8 mouse cellular contexts compared by ENCODE assay signal in genomic region chr8:94812645-94813098, GRCm38 (mm10). TPM values are rescaled to one million over a fixed set of nuclear protein-coding genes. Genes with fewer than 3 reads are reported as not detected.
A peak's percentile ranks its signal among the peaks of the same experiment; 100 is the strongest.
DNase-seq lines count a peak whose midpoint lies in the region; ATAC-seq and TF ChIP-seq lines count a peak whose summit lies in the region.

No protein-coding gene starts in this region.

- H3K9ac ChIP-seq in MEL (ENCODE audit: control insufficient read depth, low read depth, low read length, poor library complexity, severe bottlenecking), result no peak overlapping the region
- H3K9ac ChIP-seq in forebrain, postnatal 0 days, result peak overlapping the region; percentile 55
- H3K9ac ChIP-seq in liver, embryonic 16.5 days (ENCODE audit: low read depth, low read length), result no peak overlapping the region

- peak overlapping the region; percentile 39 for H3K4me2 ChIP-seq in forebrain, postnatal 0 days (ENCODE audit: low read depth)
- H3K4me2 ChIP-seq in liver, embryonic 16.5 days (ENCODE audit: low read depth, low read length), result no peak overlapping the region

- no peaks in the 10 kb centered on the region for H3K9me3 ChIP-seq in MEL (replicated peaks; ENCODE audit: insufficient read depth, low read length)
- H3K9me3 ChIP-seq in forebrain, postnatal 0 days (ENCODE audit: low read length), result no peaks in the 10 kb centered on the region
- no peaks in the 10 kb centered on the region for H3K9me3 ChIP-seq in liver, embryonic 16.5 days (replicated peaks; ENCODE audit: control insufficient read depth, low read length)

- peak; percentile 90 for ATAC-seq in forebrain, postnatal 0 days
- ATAC-seq in liver, embryonic 16.5 days (ENCODE audit: low read depth), result peak; percentile 47
- ATAC-seq in neutrophil, adult 5-6 weeks (ENCODE audit: extremely low read depth, insufficient number of reproducible peaks, low FRiP score, poor library complexity, severe bottlenecking), result peak; percentile 67

- TF ChIP-seq POLR2A in MEL (IDR thresholded peaks at IDR 0.05; ENCODE audit: control insufficient read depth in 1 of 2, insufficient read depth in 1 of 2, low read depth in 1 of 2, low read length in 2 of 2, poor library complexity in 1 of 2), result no peak

- H3K4me3 ChIP-seq in MEL (ENCODE audit: control insufficient read depth in 1 of 2, insufficient read depth in 1 of 2, low read depth in 2 of 2, low read length in 2 of 2), result no peak overlapping the region
- H3K4me3 ChIP-seq in forebrain, postnatal 0 days (ENCODE audit: low read depth, low read length), result peak overlapping the region; percentile 12; the same call in 1 of the 2 replicates
- H3K4me3 ChIP-seq in liver, embryonic 16.5 days (ENCODE audit: low read depth, low read length), result no peak overlapping the region

- no peak overlapping the region for H3K27ac ChIP-seq in MEL (ENCODE audit: control insufficient read depth, low read depth, low read length)
- H3K27ac ChIP-seq in forebrain, postnatal 0 days (ENCODE audit: low read depth, low read length), result peak overlapping the region; percentile 66
- H3K27ac ChIP-seq in liver, embryonic 16.5 days (ENCODE audit: low read length), result no peak overlapping the region

- WGBS in forebrain, postnatal 0 days, result 18% methylated on average over 6 of the region's 6 CpGs
- WGBS in liver, embryonic 16.5 days (ENCODE audit: insufficient replicate concordance), result 32% methylated on average over 6 of the region's 6 CpGs

- TF ChIP-seq EP300 in MEL (IDR thresholded peaks at IDR 0.05; ENCODE audit: low read depth in 1 of 2, low read length in 2 of 2), result no peak

- peak; percentile 31 to 82 (median 58) for TF ChIP-seq CTCF in MEL (IDR thresholded peaks at IDR 0.05 in 2 of 3, conservative IDR thresholded peaks at IDR 0.05 in 1 of 3; ENCODE audit: control insufficient read depth in 1 of 3, insufficient read depth in 1 of 3, low read depth in 2 of 3, low read length in 3 of 3, poor library complexity in 1 of 3, severe bottlenecking in 1 of 3)
- TF ChIP-seq CTCF in forebrain, postnatal 0 days (IDR thresholded peaks at IDR 0.05; ENCODE audit: low read depth), result peak; percentile 82

- H3K79me2 ChIP-seq in MEL (ENCODE audit: control insufficient read depth, insufficient read depth, low read length, poor library complexity), result no peaks in the 10 kb centered on the region

- DNase-seq in MEL (ENCODE audit: low read depth, low spot score), result peak; percentile 84
- DNase-seq in cerebellum, adult 18-20 months, result peak; percentile 84 to 92
- DNase-seq in forebrain, postnatal 0 days, result peak; percentile 96
- peak; percentile 89 to 91 for DNase-seq in heart, postnatal 36 days
- peak; percentile 96 for DNase-seq in layer of hippocampus, adult 11-12 months (ENCODE audit: low spot score)
- DNase-seq in thymus, adult 18-20 months, result peak; percentile 30 to 52

- H3K27me3 ChIP-seq in MEL (ENCODE audit: control insufficient read depth in 1 of 2, insufficient read depth in 2 of 2, low read length in 2 of 2), result no peaks in the 10 kb centered on the region
- no peaks in the 10 kb centered on the region for H3K27me3 ChIP-seq in forebrain, postnatal 0 days (ENCODE audit: insufficient read depth, low read length)
- H3K27me3 ChIP-seq in liver, embryonic 16.5 days (ENCODE audit: control insufficient read depth, insufficient read depth, low read depth, low read length), result no peaks in the 10 kb centered on the region

- H3K36me3 ChIP-seq in MEL (ENCODE audit: control insufficient read depth in 1 of 2, insufficient read depth in 2 of 2, low read length in 2 of 2), result no peaks in the 10 kb centered on the region
- H3K36me3 ChIP-seq in forebrain, postnatal 0 days (ENCODE audit: insufficient read depth), result no peaks in the 10 kb centered on the region
- no peaks in the 10 kb centered on the region for H3K36me3 ChIP-seq in liver, embryonic 16.5 days (ENCODE audit: control insufficient read depth, insufficient read depth)

- TF ChIP-seq RAD21 in MEL (IDR thresholded peaks at IDR 0.05; ENCODE audit: low read depth, low read length), result peak; percentile 82

- intact Hi-C loops in heart, postnatal 36 days (cut with DNase I), result loop anchor here (1.0 to 5.0 kb wide), 4 partner anchors 28 to 280 kb away; partner anchors contain the start of gene Cpne2

- H3K4me1 ChIP-seq in MEL (ENCODE audit: control insufficient read depth in 1 of 2, insufficient read depth in 2 of 2, low read length in 2 of 2), result no peaks in the 10 kb centered on the region
- H3K4me1 ChIP-seq in forebrain, postnatal 0 days (ENCODE audit: insufficient read depth), result peaks cover 6% of the 10 kb centered on the region; the same call in 1 of the 2 replicates
- no peaks in the 10 kb centered on the region; the same call in 1 of the 2 replicates for H3K4me1 ChIP-seq in liver, embryonic 16.5 days (ENCODE audit: control insufficient read depth, low read depth, low read length)

TF ChIP-seq in MEL, 35 proteins besides CTCF, POLR2A, EP300 and RAD21:
- TF ChIP-seq MAFK (IDR thresholded peaks at IDR 0.05; ENCODE audit: borderline replicate concordance, low read depth, low read length), result no peak
- TF ChIP-seq MYC (IDR thresholded peaks at IDR 0.05; ENCODE audit: low read depth, low read length), result no peak
- peak; percentile 83 for TF ChIP-seq ZC3H11A (IDR thresholded peaks at IDR 0.05; ENCODE audit: low read depth, low read length)
- TF ChIP-seq ZNF384 (IDR thresholded peaks at IDR 0.05; ENCODE audit: low read depth, low read length), result peak; percentile 76
- TF ChIP-seq SMC3 (IDR thresholded peaks at IDR 0.05; ENCODE audit: low read depth, low read length), result peak; percentile 90
- 0 out of 2 replicates have a peak, but pooled peaks have one; percentile 5 for TF ChIP-seq GATA1 (IDR thresholded peaks at IDR 0.05; ENCODE audit: low read depth, low read length)
TF ChIP-seq in MEL: peak in this region for 4.

RNA-seq across cellular contexts. Expression of gene Ccl17, which starts 2.4 kb away (rescaled TPM):
- total RNA-seq in MEL (2012; rRNA removed), result 1.2 TPM in 1 of 2 replicates, not detected in the other
- under 1 TPM in 1 of 2 experiments, not detected in 1; 0.43 TPM for polyA plus RNA-seq in MEL (2012; ENCODE audit: insufficient read depth in 1 of 2, insufficient read length in 2 of 2, low read depth in 1 of 2, low replicate concordance in 2 of 2, missing spikeins in 1 of 2)
- not detected in 2 replicates for total RNA-seq in forebrain, postnatal 0 days (2014; rRNA removed)
- polyA plus RNA-seq in forebrain, postnatal 0 days (2015; fragmentation: Nextera tagmentation; extraction: Ambion mirVana), result 4.7 and 5.0 TPM in 2 replicates
- not detected for total RNA-seq in heart, postnatal 36 days (2021)
- not detected in 2 replicates for polyA plus RNA-seq in liver, embryonic 16.5 days (2015; fragmentation: Nextera tagmentation; extraction: Ambion mirVana)
- not detected in 2 replicates for total RNA-seq in neutrophil, adult 5-6 weeks (2017)

RNA-seq across cellular contexts. Expression of gene Coq9, which starts 25.4 kb away (rescaled TPM):
- total RNA-seq in MEL (2012; rRNA removed), result 84.6 and 91.9 TPM in 2 replicates
- 100 to 1,000 TPM in 1 of 2 experiments, not detected in 1; 169 TPM for polyA plus RNA-seq in MEL (2012; ENCODE audit: insufficient read depth in 1 of 2, insufficient read length in 2 of 2, low read depth in 1 of 2, low replicate concordance in 2 of 2, missing spikeins in 1 of 2)
- 87.3 and 89.6 TPM in 2 replicates for total RNA-seq in forebrain, postnatal 0 days (2014; rRNA removed)
- polyA plus RNA-seq in forebrain, postnatal 0 days (2015; fragmentation: Nextera tagmentation; extraction: Ambion mirVana), result 45.4 and 52.6 TPM in 2 replicates
- 100 to 1,000 TPM; 536 to 626 TPM for total RNA-seq in heart, postnatal 36 days (2021)
- 55.3 and 61.8 TPM in 2 replicates for polyA plus RNA-seq in liver, embryonic 16.5 days (2015; fragmentation: Nextera tagmentation; extraction: Ambion mirVana)
- 29.4 and 29.7 TPM in 2 replicates for total RNA-seq in neutrophil, adult 5-6 weeks (2017)

RNA-seq across cellular contexts. Expression of gene Ciapin1, which starts 25.5 kb away (rescaled TPM):
- total RNA-seq in MEL (2012; rRNA removed), result 102 and 122 TPM in 2 replicates
- polyA plus RNA-seq in MEL (2012; ENCODE audit: insufficient read depth in 1 of 2, insufficient read length in 2 of 2, low read depth in 1 of 2, low replicate concordance in 2 of 2, missing spikeins in 1 of 2), result 100 to 1,000 TPM in 1 of 2 experiments, not detected in 1; 263 TPM
- 50.1 and 51.1 TPM in 2 replicates for total RNA-seq in forebrain, postnatal 0 days (2014; rRNA removed)
- polyA plus RNA-seq in forebrain, postnatal 0 days (2015; fragmentation: Nextera tagmentation; extraction: Ambion mirVana), result 108 and 120 TPM in 2 replicates
- 10 to 100 TPM; 73.7 to 91.4 TPM for total RNA-seq in heart, postnatal 36 days (2021)
- 37.5 TPM in 2 replicates for polyA plus RNA-seq in liver, embryonic 16.5 days (2015; fragmentation: Nextera tagmentation; extraction: Ambion mirVana)
- total RNA-seq in neutrophil, adult 5-6 weeks (2017), result 25.2 and 26.1 TPM in 2 replicates

RNA-seq across cellular contexts. Expression of gene Cx3cl1, which starts 40.9 kb away (rescaled TPM):
- total RNA-seq in MEL (2012; rRNA removed), result not detected in 2 replicates
- not detected for polyA plus RNA-seq in MEL (2012; ENCODE audit: insufficient read depth in 1 of 2, insufficient read length in 2 of 2, low read depth in 1 of 2, low replicate concordance in 2 of 2, missing spikeins in 1 of 2)
- total RNA-seq in forebrain, postnatal 0 days (2014; rRNA removed), result 61.5 and 68.7 TPM in 2 replicates
- polyA plus RNA-seq in forebrain, postnatal 0 days (2015; fragmentation: Nextera tagmentation; extraction: Ambion mirVana), result 61.8 and 80.0 TPM in 2 replicates
- total RNA-seq in heart, postnatal 36 days (2021), result 1 to 10 TPM; 2.9 to 4.4 TPM
- 0.47 and 0.71 TPM in 2 replicates for polyA plus RNA-seq in liver, embryonic 16.5 days (2015; fragmentation: Nextera tagmentation; extraction: Ambion mirVana)
- total RNA-seq in neutrophil, adult 5-6 weeks (2017), result not detected in 2 replicates

RNA-seq across cellular contexts. Expression of gene Polr2c, which starts 44.6 kb away (rescaled TPM):
- 92.0 and 92.5 TPM in 2 replicates for total RNA-seq in MEL (2012; rRNA removed)
- 100 to 1,000 TPM; 151 to 181 TPM for polyA plus RNA-seq in MEL (2012; ENCODE audit: insufficient read depth in 1 of 2, insufficient read length in 2 of 2, low read depth in 1 of 2, low replicate concordance in 2 of 2, missing spikeins in 1 of 2)
- 59.5 and 82.7 TPM in 2 replicates for total RNA-seq in forebrain, postnatal 0 days (2014; rRNA removed)
- polyA plus RNA-seq in forebrain, postnatal 0 days (2015; fragmentation: Nextera tagmentation; extraction: Ambion mirVana), result 101 and 119 TPM in 2 replicates
- 10 to 100 TPM; 69.1 to 69.9 TPM for total RNA-seq in heart, postnatal 36 days (2021)
- polyA plus RNA-seq in liver, embryonic 16.5 days (2015; fragmentation: Nextera tagmentation; extraction: Ambion mirVana), result 65.7 and 67.0 TPM in 2 replicates
- total RNA-seq in neutrophil, adult 5-6 weeks (2017), result 34.4 and 38.9 TPM in 2 replicates

Comparison
In these comparisons a context has a peak if more than half of its experiments do, and no peak if none do; other contexts are left out.
1. DNase-seq: peak in every context shown above with its lines; median percentile 96 in forebrain, postnatal 0 days; 96 in layer of hippocampus, adult 11-12 months; 90 in heart, postnatal 36 days; 88 in cerebellum, adult 18-20 months; 84 in MEL; 41 in thymus, adult 18-20 months.